Comparison of ENCODE assay signal across 8 mouse cellular contexts in the genomic region with DNA sequence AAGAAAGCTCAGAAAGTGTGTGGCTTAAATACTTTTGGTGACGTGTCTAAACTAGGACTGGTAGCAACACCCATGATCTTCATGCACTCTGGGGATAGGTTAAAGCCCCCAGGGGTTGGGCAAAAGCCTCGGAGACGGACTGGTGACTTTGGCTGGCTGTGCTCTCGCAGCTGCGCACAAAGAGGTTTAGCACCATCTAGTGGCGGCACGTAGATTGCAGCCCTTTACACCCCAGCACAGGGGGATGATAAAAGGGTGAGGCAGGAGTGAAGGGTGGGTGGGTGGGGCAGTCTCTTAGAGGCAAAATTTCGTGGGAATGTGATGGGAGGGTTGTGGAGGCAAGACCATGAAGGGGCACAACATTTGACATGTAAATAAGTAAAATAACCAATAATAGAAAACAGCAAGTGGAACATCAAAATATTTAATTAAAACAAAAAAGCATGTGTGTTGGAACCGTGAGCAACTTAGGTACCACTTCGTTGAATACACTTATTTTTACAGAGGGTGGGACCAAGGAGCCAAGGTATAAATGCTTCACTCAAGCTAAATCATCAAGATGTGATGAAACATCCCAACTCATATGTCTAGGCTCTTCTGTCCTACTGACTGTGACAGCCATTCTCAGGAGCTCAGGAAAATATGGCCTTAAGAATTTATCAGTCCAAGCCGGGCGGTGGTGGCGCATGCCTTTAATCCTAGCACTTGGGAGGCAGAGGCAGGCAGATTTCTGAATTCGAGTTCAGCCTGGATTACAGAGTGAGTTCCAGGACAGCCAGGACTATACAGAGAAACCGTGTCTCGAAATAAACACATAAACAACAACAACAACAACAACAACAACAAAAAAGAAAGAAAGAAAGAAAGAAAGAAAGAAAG. TPM values are rescaled to one million over a fixed set of nuclear protein-coding genes. Genes with fewer than 3 reads are reported as not detected.
DNase-seq lines count a peak whose midpoint lies in the region; ATAC-seq and TF ChIP-seq lines count a peak whose summit lies in the region.
"Not testable (repeated sequence)": the region's sequence is repeated elsewhere in the genome, so short reads cannot be mapped to it uniquely, and the experiment has no call there.

No protein-coding gene starts in this region.

- H3K27ac ChIP-seq in embryonic fibroblast, embryonic 13.5 days (ENCODE audit: insufficient read depth, low read length); heart, embryonic 12.5 days (ENCODE audit: poor library complexity, severe bottlenecking); limb, embryonic 11.5 days (replicated peaks; ENCODE audit: low read depth, low read length); midbrain, embryonic 13.5 days: not testable (repeated sequence)

- H3K27me3 ChIP-seq in heart, embryonic 12.5 days (replicated peaks) = peaks cover 16% of the 10 kb centered on the region
- H3K27me3 ChIP-seq in limb, embryonic 11.5 days (ENCODE audit: control insufficient read depth, insufficient read depth, low read length) = peaks cover 12% of the 10 kb centered on the region
- peaks cover 36% of the 10 kb centered on the region for H3K27me3 ChIP-seq in midbrain, embryonic 13.5 days

- not testable (repeated sequence) for TF ChIP-seq CTCF in embryonic fibroblast, embryonic 13.5 days (IDR thresholded peaks at IDR 0.05; ENCODE audit: borderline replicate concordance, insufficient read depth, low read length)

- 34% methylated on average over 15 of the region's 16 CpGs for WGBS in heart, embryonic 12.5 days
- 38% methylated on average over 14 of the region's 16 CpGs for WGBS in limb, embryonic 11.5 days
- WGBS in midbrain, embryonic 13.5 days = 38% methylated on average over 16 of the region's 16 CpGs

- not testable (repeated sequence) for H3K9me3 ChIP-seq in heart, embryonic 12.5 days (replicated peaks); limb, embryonic 11.5 days (ENCODE audit: control insufficient read depth, low read length); midbrain, embryonic 13.5 days

- H3K4me1 ChIP-seq in embryonic fibroblast, embryonic 13.5 days (ENCODE audit: control insufficient read depth, insufficient read depth, low read length); heart, embryonic 12.5 days (replicated peaks); limb, embryonic 11.5 days (ENCODE audit: control insufficient read depth, insufficient read depth, low read length); midbrain, embryonic 13.5 days (replicated peaks): not testable (repeated sequence)

- DNase-seq in 416B (ENCODE audit: low read depth) = peak; percentile 8
- DNase-seq in adrenal gland, postnatal 25 days = peak; percentile 73
- peak; percentile 41 to 81 for DNase-seq in kidney, adult 8-10 months
- DNase-seq in limb, embryonic 11.5 days (ENCODE audit: low spot score) = peak; percentile 80
- peak; percentile 53 to 79 for DNase-seq in spleen, adult 18-20 months

- H3K9ac ChIP-seq in heart, embryonic 12.5 days = 0 out of 2 replicates have a peak overlapping the region, but pooled peaks have one; percentile 30
- H3K9ac ChIP-seq in limb, embryonic 11.5 days (ENCODE audit: low read length); midbrain, embryonic 13.5 days (replicated peaks): not testable (repeated sequence)

- 0 out of 2 replicates have a peak overlapping the region, but pooled peaks have one; percentile 11 for H3K4me3 ChIP-seq in embryonic fibroblast, embryonic 13.5 days (ENCODE audit: insufficient read depth, low read length)
- H3K4me3 ChIP-seq in heart, embryonic 12.5 days = peak overlapping the region; percentile 26
- H3K4me3 ChIP-seq in limb, embryonic 11.5 days (ENCODE audit: low read depth, low read length) = not testable (repeated sequence)
- H3K4me3 ChIP-seq in midbrain, embryonic 13.5 days (replicated peaks) = peak overlapping the region; percentile 15; the same call in 1 of the 2 replicates

- peak overlapping the region; percentile 62 for H3K4me2 ChIP-seq in heart, embryonic 12.5 days
- H3K4me2 ChIP-seq in limb, embryonic 11.5 days (ENCODE audit: low read depth, severe bottlenecking) = peak overlapping the region; percentile 7; the same call in 1 of the 2 replicates
- peak overlapping the region; percentile 46 for H3K4me2 ChIP-seq in midbrain, embryonic 13.5 days (replicated peaks)

- H3K36me3 ChIP-seq in heart, embryonic 12.5 days; limb, embryonic 11.5 days (ENCODE audit: control insufficient read depth, insufficient read depth, low read length); midbrain, embryonic 13.5 days: not testable (repeated sequence)

- not testable (repeated sequence) for ATAC-seq in heart, embryonic 12.5 days (ENCODE audit: insufficient number of reproducible peaks, low FRiP score)
- peak; percentile 47; the same call in 1 of the 2 replicates for ATAC-seq in limb, embryonic 11.5 days (ENCODE audit: insufficient number of reproducible peaks, low FRiP score, low TSS enrichment, low read depth)
- peak; percentile 82 for ATAC-seq in midbrain, embryonic 13.5 days

- not testable (repeated sequence) for TF ChIP-seq POLR2A in embryonic fibroblast, embryonic 13.5 days (IDR thresholded peaks at IDR 0.05; ENCODE audit: low read depth, low read length)

RNA-seq across cellular contexts. Expression of a gene that starts 5.6 kb away (rescaled TPM):
- 0.82 TPM in 1 of 2 replicates, not detected in the other for total RNA-seq in adrenal gland, postnatal 25 days (2021)
- 0.77 and 4.3 TPM in 2 replicates for polyA plus RNA-seq in embryonic fibroblast, embryonic 13.5 days (2011; ENCODE audit: insufficient read length, low read depth, missing spikeins)
- polyA plus RNA-seq in heart, embryonic 12.5 days (2016; fragmentation: Nextera tagmentation; extraction: Ambion mirVana) = 0.35 and 0.55 TPM in 2 replicates
- 0.18 and 0.23 TPM in 2 replicates for polyA plus RNA-seq in limb, embryonic 11.5 days (2014; fragmentation: Nextera tagmentation; extraction: Ambion mirVana)
- 1.4 and 1.5 TPM in 2 replicates for polyA plus RNA-seq in midbrain, embryonic 13.5 days (2015; fragmentation: Nextera tagmentation; extraction: Ambion mirVana)

RNA-seq across cellular contexts. Expression of a gene that starts 5.6 kb away (rescaled TPM):
- total RNA-seq in adrenal gland, postnatal 25 days (2021) = 1.2 and 1.6 TPM in 2 replicates
- polyA plus RNA-seq in embryonic fibroblast, embryonic 13.5 days (2011; ENCODE audit: insufficient read length, low read depth, missing spikeins) = 39.7 and 56.9 TPM in 2 replicates
- polyA plus RNA-seq in heart, embryonic 12.5 days (2016; fragmentation: Nextera tagmentation; extraction: Ambion mirVana) = 4.3 and 5.8 TPM in 2 replicates
- 13.6 and 14.3 TPM in 2 replicates for polyA plus RNA-seq in limb, embryonic 11.5 days (2014; fragmentation: Nextera tagmentation; extraction: Ambion mirVana)
- polyA plus RNA-seq in midbrain, embryonic 13.5 days (2015; fragmentation: Nextera tagmentation; extraction: Ambion mirVana) = 2.3 and 2.7 TPM in 2 replicates

RNA-seq across cellular contexts. Expression of a gene that starts 14.9 kb away (rescaled TPM):
- 10.0 and 18.1 TPM in 2 replicates for total RNA-seq in adrenal gland, postnatal 25 days (2021)
- polyA plus RNA-seq in embryonic fibroblast, embryonic 13.5 days (2011; ENCODE audit: insufficient read length, low read depth, missing spikeins) = 1.7 and 2.2 TPM in 2 replicates
- 14.8 TPM in 2 replicates for polyA plus RNA-seq in heart, embryonic 12.5 days (2016; fragmentation: Nextera tagmentation; extraction: Ambion mirVana)
- polyA plus RNA-seq in limb, embryonic 11.5 days (2014; fragmentation: Nextera tagmentation; extraction: Ambion mirVana) = 16.5 and 17.0 TPM in 2 replicates
- 8.6 and 9.6 TPM in 2 replicates for polyA plus RNA-seq in midbrain, embryonic 13.5 days (2015; fragmentation: Nextera tagmentation; extraction: Ambion mirVana)

Comparison
In these comparisons a context has a peak if more than half of its experiments do, and no peak if none do; other contexts are left out.
1. DNase-seq: peak in every context shown above with its lines; median percentile 80 in limb, embryonic 11.5 days; 73 in adrenal gland, postnatal 25 days; 66 in spleen, adult 18-20 months; 61 in kidney, adult 8-10 months; 8 in 416B.
2. H3K4me2 ChIP-seq: peak in every context shown above with its lines; median percentile 62 in heart, embryonic 12.5 days; 46 in midbrain, embryonic 13.5 days; 7 in limb, embryonic 11.5 days.